Mouse (Mus musculus) forebrain, embryonic 11.5 days (tissue): ENCODE results near the gene Ptprd. TPM values are rescaled to one million over a fixed set of nuclear protein-coding genes. Genes with fewer than 3 reads are reported as not detected.
A peak's percentile ranks its signal among the peaks of the same experiment; 100 is the strongest.

Experiments used
- ATAC-seq: fragments of 200-750 bp; cut with Nextera tagmentation; replicated peaks from 2 replicates; pipeline ENCODE4 v1.8.0; 2017; ENCODE audit warnings: moderate TSS enrichment; ENCODE audit not compliant: low FRiP score
- DNase-seq: peaks from one replicate; pipeline ENCODE4 v3.0.0-alpha.2; 2017; ENCODE audit warnings: low spot score
- H3K27ac ChIP-seq: fragments of 300-500 bp; sonication (generic); 2 replicates; pipeline ENCODE4 v1.5.1; 2014; ENCODE audit warnings: low read depth, low read length
- H3K27me3 ChIP-seq: fragments of 300-500 bp; sonication (generic); 2 replicates; pipeline ENCODE4 v1.6.1; 2014; ENCODE audit warnings: mild to moderate bottlenecking, low read length, mixed read lengths; ENCODE audit not compliant: control insufficient read depth, insufficient read depth
- H3K36me3 ChIP-seq: fragments of 300-500 bp; sonication (generic); 2 replicates; pipeline ENCODE4 v1.6.1; 2014; ENCODE audit warnings: mild to moderate bottlenecking, low read length, moderate library complexity, mixed read lengths; ENCODE audit not compliant: control insufficient read depth, insufficient read depth
- H3K4me1 ChIP-seq: fragments of 300-500 bp; sonication (generic); replicated peaks from 2 replicates; pipeline ENCODE4 v1.6.1; 2014; ENCODE audit warnings: low read length, mixed read lengths; ENCODE audit not compliant: control insufficient read depth, insufficient read depth
- H3K4me2 ChIP-seq: fragments of 300-500 bp; sonication (generic); 2 replicates; pipeline ENCODE4 v1.6.1; 2014; ENCODE audit warnings: low read depth, mild to moderate bottlenecking, low read length, moderate library complexity, mixed read lengths; ENCODE audit not compliant: severe bottlenecking
- H3K4me3 ChIP-seq: fragments of 300-500 bp; sonication (generic); 2 replicates; pipeline ENCODE4 v1.5.1; 2014; ENCODE audit warnings: low read depth, low read length
- H3K9ac ChIP-seq: fragments of 300-500 bp; sonication (generic); 2 replicates; pipeline ENCODE4 v1.6.1; 2014; ENCODE audit warnings: low read length
- H3K9me3 ChIP-seq: fragments of 300-500 bp; sonication (generic); 2 replicates; pipeline ENCODE4 v1.6.1; 2016; ENCODE audit warnings: low read length, mixed read lengths; ENCODE audit not compliant: control insufficient read depth
- WGBS: fragments of 180-500 bp; shearing (Covaris S2); extraction: QIAGEN DNeasy Blood & Tissue Kit; methylation state at CpG from one replicate; pipeline ENCODE4 v1.1.7; 2014; 5-methylcytosine and 5-hydroxymethylcytosine counted together
- polyA plus RNA-seq: library from polyadenylated mRNA; unstranded; fragments of >200 nt; fragmentation: Nextera tagmentation; extraction: Ambion mirVana; gene quantifications from 2 replicates; pipeline ENCODE4 v1.2.1, GENCODE M21; 2014

Ptprd gene
- polyA plus RNA-seq, 1 experiment from 2014 or later, result 30.1 TPM

- ATAC-seq (0 out of 2 replicates have a peak, but pooled peaks have one; percentile 15), DNase-seq (no peak)
- WGBS, result 77% methylated on average over 3 of the region's 3 CpGs
- H3K36me3 ChIP-seq, result no peaks in the 10 kb centered on the region
- no peaks in the 10 kb centered on the region for H3K27me3 ChIP-seq
- H3K4me1 ChIP-seq, result no peaks in the 10 kb centered on the region
- no peak overlapping the region for H3K27ac ChIP-seq
- no peak overlapping the region for H3K4me3 ChIP-seq
- no peak overlapping the region for H3K9ac ChIP-seq
- H3K9me3 ChIP-seq, result no peaks in the 10 kb centered on the region
- H3K4me2 ChIP-seq, result no peak overlapping the region
These were observed 901.5 kb downstream of the Ptprd start for GRCm38 (mm10) chr4:77310127-77310788.

- Histone ChIP-seq H3K9me3 (no peaks in the 10 kb centered on the region), H3K27ac (no peak overlapping the region), H3K36me3 (no peaks in the 10 kb centered on the region), H3K4me2 (no peak overlapping the region), H3K27me3 (no peaks in the 10 kb centered on the region), H3K4me3 (no peak overlapping the region), H3K4me1 (no peaks in the 10 kb centered on the region), H3K9ac (no peak overlapping the region)
- DNase-seq, result no peak
- no peak for ATAC-seq
- 90% methylated on average over 1 of the region's 1 CpGs for WGBS
These were observed 928.3 kb downstream of the Ptprd start for GRCm38 (mm10) chr4:77283423-77283822.

GRCm38 (mm10) chr4:77277913-77278312, 933.8 kb downstream of the Ptprd start:
- Histone ChIP-seq H3K9ac (no peak overlapping the region), H3K4me3 (no peak overlapping the region), H3K9me3 (no peaks in the 10 kb centered on the region), H3K27ac (no peak overlapping the region), H3K27me3 (no peaks in the 10 kb centered on the region), H3K36me3 (no peaks in the 10 kb centered on the region), H3K4me1 (no peaks in the 10 kb centered on the region), H3K4me2 (no peak overlapping the region)
- DNase-seq (no peak), ATAC-seq (no peak)
- WGBS, result 47% methylated on average over 4 of the region's 4 CpGs

- 76% methylated on average over 1 of the region's 1 CpGs for WGBS
- no peak for ATAC-seq
These were observed 951.8 kb downstream of the Ptprd start for GRCm38 (mm10) chr4:77259972-77260290.

GRCm38 (mm10) chr4:77259250-77259971, 952.4 kb downstream of the Ptprd start:
- no peaks in the 10 kb centered on the region for H3K4me1 ChIP-seq
- ATAC-seq, result no peak
- no peak for DNase-seq
- no peak overlapping the region for H3K9ac ChIP-seq
- H3K36me3 ChIP-seq, result no peaks in the 10 kb centered on the region
- no peak overlapping the region for H3K4me3 ChIP-seq
- H3K4me2 ChIP-seq, result no peak overlapping the region
- 84% methylated on average over 8 of the region's 8 CpGs for WGBS
- H3K27me3 ChIP-seq, result no peaks in the 10 kb centered on the region
- no peak overlapping the region for H3K27ac ChIP-seq
- H3K9me3 ChIP-seq, result no peaks in the 10 kb centered on the region

More at GRCm38 (mm10) chr4:77259972-77260290, 951.8 kb downstream of the Ptprd start:
- no peaks in the 10 kb centered on the region for H3K27me3 ChIP-seq
- no peak overlapping the region for H3K9ac ChIP-seq
- no peak overlapping the region for H3K27ac ChIP-seq
- H3K9me3 ChIP-seq, result no peaks in the 10 kb centered on the region
- DNase-seq, result no peak
- no peak overlapping the region for H3K4me2 ChIP-seq
- no peaks in the 10 kb centered on the region for H3K4me1 ChIP-seq
- no peak overlapping the region for H3K4me3 ChIP-seq
- H3K36me3 ChIP-seq, result no peaks in the 10 kb centered on the region

- Histone ChIP-seq H3K27me3 (no peaks in the 10 kb centered on the region), H3K4me1 (no peaks in the 10 kb centered on the region), H3K36me3 (no peaks in the 10 kb centered on the region), H3K9me3 (no peaks in the 10 kb centered on the region), H3K27ac (no peak overlapping the region), H3K4me3 (no peak overlapping the region), H3K4me2 (no peak overlapping the region), H3K9ac (no peak overlapping the region)
- ATAC-seq (no peak), DNase-seq (no peak)
- 76% methylated on average over 4 of the region's 4 CpGs for WGBS
These were observed 960.6 kb downstream of the Ptprd start for GRCm38 (mm10) chr4:77251188-77251587.

GRCm38 (mm10) chr4:77249801-77250200, 962.0 kb downstream of the Ptprd start:
- H3K9ac ChIP-seq, result no peak overlapping the region
- H3K27ac ChIP-seq, result no peak overlapping the region
- DNase-seq (no peak), ATAC-seq (no peak)
- H3K9me3 ChIP-seq, result no peaks in the 10 kb centered on the region
- H3K27me3 ChIP-seq, result no peaks in the 10 kb centered on the region
- H3K36me3 ChIP-seq, result no peaks in the 10 kb centered on the region
- no peaks in the 10 kb centered on the region for H3K4me1 ChIP-seq
- H3K4me3 ChIP-seq, result no peak overlapping the region
- no peak overlapping the region for H3K4me2 ChIP-seq
- WGBS, result 37% methylated on average over 1 of the region's 1 CpGs

- H3K4me3 ChIP-seq, result no peak overlapping the region
- no peak overlapping the region for H3K9ac ChIP-seq
- H3K27ac ChIP-seq, result no peak overlapping the region
- WGBS, result 92% methylated on average over 1 of the region's 1 CpGs
- no peak overlapping the region for H3K4me2 ChIP-seq
- no peaks in the 10 kb centered on the region for H3K9me3 ChIP-seq
- DNase-seq (no peak), ATAC-seq (no peak)
- H3K4me1 ChIP-seq, result no peaks in the 10 kb centered on the region
- no peaks in the 10 kb centered on the region for H3K36me3 ChIP-seq
- H3K27me3 ChIP-seq, result no peaks in the 10 kb centered on the region
These were observed 962.8 kb downstream of the Ptprd start for GRCm38 (mm10) chr4:77248918-77249317.
